Mouse (Mus musculus): ENCODE measurements around the gene Ptprf. TPM values are rescaled to one million over a fixed set of nuclear protein-coding genes. Genes with fewer than 3 reads are reported as not detected.

Gene Ptprf
- total RNA-seq, 4 experiments from 2014 or later, result 0.63 to 2.1 (median 1.3) TPM

DNA sequence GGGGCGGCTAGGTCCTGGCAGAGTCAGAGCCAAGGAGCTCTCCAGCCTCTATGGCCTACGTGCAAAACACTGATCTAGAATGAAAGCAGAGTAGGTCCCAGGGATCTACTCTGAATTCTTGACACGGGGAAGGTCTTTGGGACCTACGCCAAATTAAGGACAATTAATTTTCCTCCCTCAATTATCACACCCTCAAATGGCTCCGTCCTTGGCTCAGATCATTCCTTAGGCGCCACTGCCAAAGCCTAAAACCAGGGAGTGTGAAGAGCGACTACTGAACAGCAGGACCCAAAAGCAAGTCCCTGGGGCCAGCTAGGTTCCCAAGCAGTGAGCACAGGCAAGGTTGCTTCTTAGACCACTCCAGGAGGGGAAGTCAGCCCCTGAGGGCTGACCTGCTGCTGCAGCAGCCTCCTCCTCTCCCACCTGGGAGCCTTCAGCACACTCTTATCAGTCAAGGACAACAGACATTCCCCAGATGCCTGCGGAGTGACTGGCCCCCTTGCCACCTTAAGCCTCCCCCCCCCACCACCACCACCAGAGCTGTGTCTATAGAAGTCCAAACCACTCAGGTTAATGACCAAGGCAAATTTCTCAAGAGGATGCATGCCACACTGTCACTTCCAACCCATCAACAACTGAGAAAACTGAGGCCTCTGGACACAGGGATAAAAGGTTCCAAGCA is 31.3 kb downstream of the Ptprf start:
- DNase-seq (ENCODE audit: low spot score in 2 of 2), result no peak

- no peak for DNase-seq (ENCODE audit: low spot score in 2 of 2)
These were observed 33.2 kb downstream of the Ptprf start for GRCm38 (mm10) chr4:118257977-118258376.

- DNase-seq (ENCODE audit: low spot score in 2 of 2), result no peak
These were observed 33.8 kb downstream of the Ptprf start for GRCm38 (mm10) chr4:118257416-118257815.

DNA sequence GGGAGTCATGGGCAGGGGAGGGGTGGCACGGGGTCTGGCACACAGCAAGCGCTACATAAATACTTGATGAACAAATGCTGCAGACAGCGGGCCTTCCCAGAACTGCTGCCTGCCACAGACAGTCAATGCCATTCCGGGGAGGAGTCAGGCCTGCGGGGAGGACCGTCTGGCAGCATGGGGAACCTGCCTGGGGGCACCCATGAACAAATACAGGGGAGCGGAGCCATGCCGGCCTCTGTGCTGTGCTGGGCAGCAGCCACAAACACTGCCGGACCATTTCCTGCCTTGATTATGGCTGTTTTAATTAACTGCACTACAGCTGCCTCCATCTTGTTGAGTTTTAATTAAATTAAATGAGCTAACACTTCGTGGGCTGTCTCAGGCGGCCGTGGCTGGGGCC is 35.0 kb downstream of the Ptprf start:
- DNase-seq (ENCODE audit: low spot score in 2 of 2), result no peak

DNA sequence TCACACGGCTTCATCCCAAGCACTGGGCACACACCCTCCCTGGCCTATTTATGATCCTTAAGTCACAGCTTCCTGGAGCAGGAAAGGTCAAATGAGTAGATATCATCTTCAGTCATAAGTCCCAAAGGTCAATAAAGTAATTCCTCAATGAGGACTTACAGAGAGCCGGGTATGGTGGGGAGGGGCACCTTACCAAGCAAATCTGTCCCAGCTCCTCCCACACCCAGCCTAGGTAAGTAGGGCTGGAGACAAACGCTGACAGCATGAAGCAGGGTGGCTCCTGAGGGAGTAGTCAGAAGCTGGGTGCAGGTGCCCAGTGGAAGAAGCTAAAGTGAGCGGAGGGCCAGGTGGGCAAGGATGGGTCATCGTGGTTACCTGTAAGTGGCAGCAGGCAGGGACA is 36.3 kb downstream of the Ptprf start:
- no peak for DNase-seq (ENCODE audit: low spot score in 2 of 2)

GRCm38 (mm10) chr4:118247323-118247722 is 43.9 kb downstream of the Ptprf start:
- DNase-seq (ENCODE audit: low spot score in 2 of 2), result no peak

GRCm38 (mm10) chr4:118245847-118246246 is 45.4 kb downstream of the Ptprf start:
- DNase-seq (ENCODE audit: low spot score in 2 of 2), result no peak

GRCm38 (mm10) chr4:118243791-118244190 is 47.4 kb downstream of the Ptprf start:
- no peak for DNase-seq (ENCODE audit: low spot score in 2 of 2)

DNA sequence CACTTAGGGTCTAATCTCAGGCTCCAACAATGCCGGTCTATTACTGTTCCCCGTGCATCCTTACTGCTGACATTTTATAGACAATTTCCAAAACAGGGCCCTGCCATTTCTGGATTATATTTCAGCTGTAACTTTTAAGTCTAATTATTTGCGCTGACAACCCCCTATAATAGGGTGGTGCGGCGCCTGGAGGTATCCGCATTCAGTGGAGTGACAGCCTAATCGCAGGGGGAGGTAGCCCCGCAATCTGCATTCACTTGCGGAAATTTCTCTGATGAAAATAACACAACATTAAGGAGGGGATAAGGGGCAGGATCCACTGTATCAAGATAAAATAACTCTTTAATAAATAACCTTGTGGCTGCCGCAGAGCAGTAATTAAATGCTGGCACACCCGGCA is 47.9 kb downstream of the Ptprf start:
- DNase-seq (ENCODE audit: low spot score in 2 of 2), result no peak

GRCm38 (mm10) chr4:118239960-118240689 is 51.1 kb downstream of the Ptprf start:
- DNase-seq (ENCODE audit: low spot score in 2 of 2), result no peak

DNA sequence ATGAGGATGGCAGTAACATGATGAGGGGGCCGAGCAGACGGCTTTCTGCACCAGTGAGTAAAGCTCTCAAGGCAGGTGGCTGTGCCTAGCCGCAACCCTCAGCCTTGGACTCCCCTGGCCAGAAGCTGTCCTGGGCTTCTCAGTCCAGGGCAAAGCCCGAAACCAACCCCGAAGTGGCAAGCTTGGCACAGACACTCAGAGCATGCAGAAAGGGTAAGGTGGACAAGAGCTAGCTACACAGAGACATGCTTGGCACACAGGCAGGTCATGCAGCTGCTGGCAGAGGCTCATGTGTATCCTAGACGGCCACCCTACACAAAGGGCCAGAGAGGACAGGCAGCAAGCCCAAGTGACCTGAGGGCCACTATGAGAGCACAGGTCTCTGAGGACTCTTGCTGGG is 52.5 kb downstream of the Ptprf start:
- DNase-seq (ENCODE audit: low spot score in 2 of 2), result no peak

GRCm38 (mm10) chr4:118236871-118237270 is 54.3 kb downstream of the Ptprf start:
- no peak for DNase-seq (ENCODE audit: low spot score in 2 of 2)

- no peak for DNase-seq (ENCODE audit: low spot score in 2 of 2)
These were observed 56.4 kb downstream of the Ptprf start for GRCm38 (mm10) chr4:118234711-118235388.

DNA sequence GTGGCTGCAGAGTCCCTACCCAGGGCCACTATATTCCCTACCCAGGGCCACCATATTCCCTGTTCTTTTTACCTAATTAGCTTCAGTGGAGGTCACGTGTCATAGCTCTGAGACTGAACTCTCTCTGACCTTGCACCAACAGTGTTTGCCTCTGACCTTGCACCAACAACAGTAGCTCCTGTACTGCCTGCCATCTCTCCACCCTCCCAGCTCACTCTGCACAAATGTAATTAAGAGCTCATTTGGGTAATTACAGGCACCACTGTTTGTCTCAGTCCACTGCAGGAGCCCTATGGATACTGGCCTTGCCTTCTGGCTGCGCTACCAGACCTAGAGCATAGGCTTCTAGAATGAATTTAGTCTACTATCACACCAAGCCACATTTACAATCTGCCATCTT is 57.3 kb downstream of the Ptprf start:
- no peak for DNase-seq (ENCODE audit: low spot score in 2 of 2)

GRCm38 (mm10) chr4:118231861-118232260 is 59.3 kb downstream of the Ptprf start:
- DNase-seq (ENCODE audit: low spot score in 2 of 2), result no peak

- DNase-seq (ENCODE audit: low spot score in 2 of 2), result no peak
These were observed 62.0 kb downstream of the Ptprf start for GRCm38 (mm10) chr4:118229035-118229770.

DNA sequence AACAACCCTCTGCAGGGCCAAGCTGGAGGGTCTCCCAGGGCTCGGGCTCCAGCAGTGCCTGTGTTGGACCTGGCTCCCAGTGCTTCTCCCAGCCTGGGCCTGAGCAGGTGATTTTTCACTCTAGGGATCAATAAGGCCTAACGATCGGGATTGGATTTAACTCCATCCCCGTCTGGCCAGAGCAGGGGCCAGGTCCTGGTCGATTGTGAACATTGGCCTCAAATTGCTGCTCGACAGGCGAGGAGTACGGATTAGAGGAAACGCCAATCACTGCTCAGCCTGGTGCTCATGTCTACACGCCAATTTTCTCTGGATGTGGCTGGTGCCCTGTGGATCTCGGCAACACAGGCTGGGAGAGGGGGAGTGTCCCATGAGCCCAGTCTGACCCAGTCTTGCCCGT is 63.8 kb downstream of the Ptprf start:
- DNase-seq (ENCODE audit: low spot score in 2 of 2), result no peak

DNA sequence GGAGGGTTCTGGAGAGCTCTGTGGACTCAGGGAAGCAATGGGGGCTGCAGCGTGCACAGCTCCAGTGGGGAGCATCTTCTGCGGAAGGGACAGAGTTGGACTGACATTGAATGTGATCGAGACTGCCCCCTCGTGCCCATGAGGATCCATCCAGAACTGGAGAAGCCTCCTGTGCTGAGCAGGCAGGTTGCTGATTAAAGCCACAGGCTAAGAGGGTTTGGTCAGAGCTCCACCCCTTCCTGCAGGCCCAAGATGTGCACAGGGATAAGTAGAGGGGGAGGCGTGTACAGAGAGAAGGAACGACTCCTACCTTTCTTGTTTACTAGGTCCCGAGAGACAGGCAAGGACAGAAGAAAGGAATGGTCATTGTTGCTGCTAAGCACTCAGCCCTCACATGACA is 69.9 kb downstream of the Ptprf start:
- DNase-seq (ENCODE audit: low spot score in 2 of 2), result no peak

GRCm38 (mm10) chr4:118220756-118221155 is 70.4 kb downstream of the Ptprf start:
- DNase-seq (ENCODE audit: low spot score in 2 of 2), result no peak

DNA sequence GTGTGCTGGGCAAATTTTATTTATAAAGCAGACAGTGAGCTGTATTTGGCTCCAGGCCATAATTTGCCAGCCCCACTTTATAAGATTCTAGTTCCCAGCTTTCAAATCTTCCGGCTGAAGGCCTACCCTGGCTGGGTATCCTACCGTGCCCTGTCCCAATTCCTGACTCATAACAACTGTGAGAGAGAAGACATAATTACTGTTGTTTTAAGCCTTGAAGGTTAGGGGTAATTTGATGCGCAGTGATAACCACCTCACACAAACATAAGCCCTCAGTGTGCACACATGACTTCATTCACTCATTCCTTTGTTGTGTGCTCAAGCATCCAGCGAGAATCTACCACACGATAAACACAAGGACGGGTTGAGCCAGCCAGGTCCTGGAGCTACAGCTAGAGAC is 71.7 kb downstream of the Ptprf start:
- no peak for DNase-seq (ENCODE audit: low spot score in 2 of 2)

- DNase-seq (ENCODE audit: low spot score in 2 of 2), result no peak
These were observed 72.7 kb downstream of the Ptprf start for GRCm38 (mm10) chr4:118218521-118218920.
